Mouse (Mus musculus) lung, embryonic 16.5 days (tissue): ENCODE data around the gene Itga7. TPM values are rescaled to one million over a fixed set of nuclear protein-coding genes. Genes with fewer than 3 reads are reported as not detected.

Source experiments
- ATAC-seq: fragments of 200-750 bp; cut with Nextera tagmentation; 2 replicates; pipeline ENCODE4 v1.8.0; 2017; ENCODE audit warnings: low read depth, mild to moderate bottlenecking, moderate library complexity
- H3K27ac ChIP-seq: fragments of 300-500 bp; sonication (generic); 2 replicates; pipeline ENCODE4 v1.5.1; 2014; ENCODE audit warnings: mild to moderate bottlenecking, control low read depth, low read length
- H3K27me3 ChIP-seq: fragments of 300-500 bp; sonication (generic); 2 replicates; pipeline ENCODE4 v1.6.1; 2014; ENCODE audit warnings: low read depth, low read length, mixed read lengths; ENCODE audit not compliant: control insufficient read depth, insufficient read depth
- H3K36me3 ChIP-seq: fragments of 300-500 bp; sonication (generic); 2 replicates; pipeline ENCODE4 v1.6.1; 2014; ENCODE audit warnings: low read length; ENCODE audit not compliant: control insufficient read depth, insufficient read depth
- H3K4me1 ChIP-seq: fragments of 300-500 bp; sonication (generic); replicated peaks from 2 replicates; pipeline ENCODE4 v1.6.1; 2014; ENCODE audit warnings: low read length, mixed read lengths; ENCODE audit not compliant: control insufficient read depth, insufficient read depth
- H3K4me2 ChIP-seq: fragments of 300-500 bp; sonication (generic); 2 replicates; pipeline ENCODE4 v1.6.1; 2014; ENCODE audit warnings: low read depth, low read length, control low read depth
- H3K4me3 ChIP-seq: fragments of 300-500 bp; sonication (generic); 2 replicates; pipeline ENCODE4 v1.5.1; 2014; ENCODE audit warnings: mild to moderate bottlenecking, low read length, control low read depth
- H3K9ac ChIP-seq: fragments of 300-500 bp; sonication (generic); 2 replicates; pipeline ENCODE4 v1.6.1; 2014; ENCODE audit warnings: low read length, control low read depth
- H3K9me3 ChIP-seq: fragments of 300-500 bp; sonication (generic); 2 replicates; pipeline ENCODE4 v1.6.1; 2016; ENCODE audit warnings: low read length; ENCODE audit not compliant: control insufficient read depth
- WGBS: fragments of 180-500 bp; shearing (Covaris S2); extraction: QIAGEN DNeasy Blood & Tissue Kit; methylation state at CpG from one replicate; pipeline ENCODE4 v1.1.7; 2014; 5-methylcytosine and 5-hydroxymethylcytosine counted together
- polyA plus RNA-seq: library from polyadenylated mRNA; unstranded; fragments of >200 nt; fragmentation: Nextera tagmentation; extraction: Ambion mirVana; gene quantifications from 2 replicates; pipeline ENCODE4 v1.2.1, GENCODE M21; 2015

The Itga7 gene
- polyA plus RNA-seq, 1 experiment from 2014 or later: 8.5 TPM

DNA sequence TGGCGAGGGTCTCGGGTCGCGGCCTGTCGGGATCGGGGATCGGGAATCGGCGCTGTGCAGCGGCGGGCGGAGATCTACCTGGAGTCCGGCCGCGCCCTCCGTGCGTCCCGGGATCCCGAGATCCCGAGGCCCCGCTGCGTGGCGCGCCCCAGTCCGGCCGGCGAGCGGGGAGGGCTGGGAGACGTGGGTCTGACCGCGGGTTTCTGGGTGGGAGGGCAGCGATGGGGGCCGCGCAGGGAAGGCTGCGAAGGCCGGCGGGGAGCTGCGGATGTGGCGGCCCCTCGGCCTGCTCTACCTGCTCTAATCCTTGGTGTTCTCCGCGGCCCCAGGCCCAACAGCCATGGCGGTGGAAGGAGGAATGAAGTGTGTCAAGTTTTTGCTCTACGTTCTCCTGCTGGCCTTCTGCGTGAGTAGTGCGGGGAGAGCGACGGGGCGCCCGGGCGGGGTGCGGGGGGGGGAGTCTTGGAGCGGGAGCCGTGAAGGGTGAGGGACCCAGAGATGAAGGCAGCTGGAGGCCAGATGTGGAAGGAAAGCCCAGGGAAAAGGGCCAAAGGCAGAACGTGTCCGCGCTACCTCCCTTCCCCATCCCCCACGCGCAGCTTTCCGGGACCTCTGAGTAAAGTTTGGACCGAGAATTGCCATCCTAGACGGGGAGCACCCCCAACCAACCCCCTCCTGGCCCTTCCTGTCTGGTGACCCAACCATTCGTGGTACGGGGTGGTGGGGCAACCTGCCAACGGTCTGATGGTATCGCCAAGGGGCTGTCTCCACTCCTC lies 23.4 kb upstream of the Itga7 start:
- Histone ChIP-seq H3K27ac (peak overlapping the region; percentile 91), H3K4me3 (peak overlapping the region; percentile 91), H3K36me3 (peaks cover 10% of the 10 kb centered on the region), H3K4me1 (peaks cover 17% of the 10 kb centered on the region; the same call in 1 of the 2 replicates), H3K9me3 (no peaks in the 10 kb centered on the region), H3K9ac (peak overlapping the region; percentile 95), H3K4me2 (peak overlapping the region; percentile 84), H3K27me3 (no peaks in the 10 kb centered on the region)
- WGBS: 2% methylated on average over 49 of the region's 66 CpGs
- peak; percentile 49 for ATAC-seq

DNA sequence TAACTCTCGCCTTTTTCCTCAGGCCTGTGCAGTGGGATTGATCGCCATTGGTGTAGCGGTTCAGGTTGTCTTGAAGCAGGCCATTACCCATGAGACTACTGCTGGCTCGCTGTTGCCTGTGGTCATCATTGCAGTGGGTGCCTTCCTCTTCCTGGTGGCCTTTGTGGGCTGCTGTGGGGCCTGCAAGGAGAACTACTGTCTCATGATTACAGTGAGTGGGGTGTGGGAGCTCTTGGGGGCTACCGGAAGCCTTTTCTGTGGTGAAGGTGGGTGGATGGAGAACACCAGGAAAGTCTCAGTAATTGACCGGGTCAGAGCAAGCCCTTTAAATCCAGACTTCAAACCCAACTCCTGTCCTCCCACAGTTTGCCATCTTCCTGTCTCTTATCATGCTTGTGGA lies 22.2 kb upstream of the Itga7 start:
- H3K4me3 ChIP-seq: no peak overlapping the region; the same call in 1 of the 2 replicates
- 89% methylated on average over 6 of the region's 6 CpGs for WGBS

DNA sequence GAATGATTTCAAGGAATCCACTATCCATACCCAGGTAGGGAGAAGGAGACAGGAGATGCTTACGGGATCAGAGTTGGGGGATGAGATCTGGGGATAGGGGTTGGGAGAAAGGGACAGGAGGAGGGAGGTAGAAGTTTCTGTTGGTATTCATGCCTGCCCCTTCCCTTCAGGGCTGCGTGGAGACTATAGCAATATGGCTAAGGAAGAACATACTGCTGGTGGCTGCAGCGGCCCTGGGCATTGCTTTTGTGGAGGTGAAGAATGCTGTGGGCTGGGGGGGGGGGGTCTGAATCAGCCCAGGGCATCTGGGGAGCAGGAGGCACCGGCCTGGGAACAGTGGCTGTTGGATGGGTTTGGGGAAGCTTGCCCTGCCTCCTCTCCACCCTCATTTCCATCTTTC lies 21.4 kb upstream of the Itga7 start:
- WGBS: 77% methylated on average over 4 of the region's 4 CpGs
- ATAC-seq: no peak
- Histone ChIP-seq H3K9ac (no peak overlapping the region), H3K36me3 (peaks cover 11% of the 10 kb centered on the region), H3K27ac (no peak overlapping the region), H3K9me3 (no peaks in the 10 kb centered on the region), H3K4me2 (no peak overlapping the region), H3K27me3 (no peaks in the 10 kb centered on the region), H3K4me1 (peaks cover 17% of the 10 kb centered on the region; the same call in 1 of the 2 replicates), H3K4me3 (no peak overlapping the region)

More for the DNA sequence above, 22.2 kb upstream of the Itga7 start:
- Histone ChIP-seq H3K27ac (no peak overlapping the region), H3K36me3 (peaks cover 10% of the 10 kb centered on the region), H3K9ac (no peak overlapping the region; the same call in 1 of the 2 replicates), H3K4me1 (peaks cover 17% of the 10 kb centered on the region; the same call in 1 of the 2 replicates), H3K27me3 (no peaks in the 10 kb centered on the region), H3K4me2 (peak overlapping the region; percentile 84), H3K9me3 (no peaks in the 10 kb centered on the region)
- no peak for ATAC-seq

DNA sequence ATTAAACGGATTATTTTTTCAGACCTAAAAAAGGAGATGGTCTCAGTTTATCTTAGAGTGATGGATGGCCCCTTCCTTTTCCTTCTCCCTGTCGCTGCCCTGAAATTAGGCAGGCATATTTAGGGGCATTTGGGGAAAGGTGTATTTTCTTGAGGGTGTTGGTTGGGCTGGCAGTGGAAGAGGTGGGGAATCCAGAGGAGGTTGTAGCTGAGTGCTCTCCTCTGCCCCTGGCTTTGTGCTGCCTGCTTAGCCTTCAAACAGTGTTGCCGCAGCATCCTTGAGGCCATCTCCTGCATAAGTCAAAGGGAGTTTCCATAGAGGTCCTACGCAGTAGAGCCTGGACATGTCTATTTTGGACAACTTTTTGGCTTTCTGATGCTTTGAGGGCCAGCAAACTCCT lies 20.8 kb upstream of the Itga7 start:
- peaks cover 13% of the 10 kb centered on the region for H3K36me3 ChIP-seq
- 73% methylated on average over 4 of the region's 4 CpGs for WGBS
- H3K4me3 ChIP-seq: no peak overlapping the region
- no peak overlapping the region for H3K27ac ChIP-seq
- 0 out of 2 replicates have a peak overlapping the region, but pooled peaks have one; percentile 4 for H3K9ac ChIP-seq
- no peaks in the 10 kb centered on the region for H3K9me3 ChIP-seq
- ATAC-seq: no peak
- H3K27me3 ChIP-seq: no peaks in the 10 kb centered on the region
- H3K4me2 ChIP-seq: no peak overlapping the region
- H3K4me1 ChIP-seq: peaks cover 17% of the 10 kb centered on the region; the same call in 1 of the 2 replicates

DNA sequence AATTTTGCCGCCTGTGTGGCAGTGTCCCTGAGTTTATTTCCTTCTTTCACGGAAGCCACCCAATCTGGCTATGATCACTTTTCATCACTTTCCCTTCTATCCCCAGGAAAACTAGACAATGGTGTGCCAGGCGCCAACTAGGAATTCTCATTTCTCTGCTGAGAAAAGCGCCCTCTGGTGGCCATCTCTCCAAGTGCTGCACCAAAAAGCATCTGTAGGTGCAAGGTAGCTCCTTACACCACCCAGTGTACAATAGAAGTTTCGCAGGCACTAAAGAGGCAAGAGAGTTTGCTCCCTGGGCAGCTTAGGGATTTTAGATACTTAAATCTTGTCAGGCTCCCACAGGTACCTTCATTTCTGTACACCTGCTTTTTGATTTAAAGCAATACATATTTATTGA lies 20.4 kb upstream of the Itga7 start:
- WGBS: 7% methylated on average over 5 of the region's 5 CpGs
- H3K27ac ChIP-seq: no peak overlapping the region
- no peaks in the 10 kb centered on the region for H3K27me3 ChIP-seq
- no peak overlapping the region for H3K4me3 ChIP-seq
- no peaks in the 10 kb centered on the region for H3K9me3 ChIP-seq
- no peak for ATAC-seq
- no peak overlapping the region for H3K9ac ChIP-seq
- peaks cover 13% of the 10 kb centered on the region for H3K36me3 ChIP-seq
- H3K4me2 ChIP-seq: no peak overlapping the region
- H3K4me1 ChIP-seq: peaks cover 17% of the 10 kb centered on the region; the same call in 1 of the 2 replicates

DNA sequence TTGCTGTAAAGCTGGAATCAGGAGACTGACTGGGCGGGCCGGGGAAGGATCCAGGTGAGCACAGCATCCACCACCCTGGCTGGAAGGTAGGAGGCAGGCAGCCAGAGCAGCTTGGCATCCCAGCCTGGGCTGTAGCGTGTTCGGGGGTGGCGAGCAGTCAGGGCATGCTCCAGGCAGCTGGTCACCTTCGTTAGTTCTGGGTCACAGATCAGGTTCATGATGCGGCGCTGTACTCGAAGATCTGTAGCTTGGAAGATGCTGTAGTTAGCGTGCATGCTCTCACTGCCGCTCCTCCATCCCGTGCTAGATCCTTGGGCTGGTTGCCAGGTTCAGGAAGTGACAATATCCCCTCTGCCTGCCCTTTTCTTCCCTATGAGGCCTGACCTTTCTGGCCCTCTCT lies 19.9 kb upstream of the Itga7 start:
- no peak for ATAC-seq
- H3K4me1 ChIP-seq: peaks cover 17% of the 10 kb centered on the region; the same call in 1 of the 2 replicates
- H3K4me3 ChIP-seq: no peak overlapping the region
- WGBS: 81% methylated on average over 12 of the region's 12 CpGs
- H3K4me2 ChIP-seq: no peak overlapping the region
- H3K9ac ChIP-seq: no peak overlapping the region
- peaks cover 13% of the 10 kb centered on the region for H3K36me3 ChIP-seq
- no peak overlapping the region for H3K27ac ChIP-seq
- H3K9me3 ChIP-seq: no peaks in the 10 kb centered on the region
- H3K27me3 ChIP-seq: no peaks in the 10 kb centered on the region

DNA sequence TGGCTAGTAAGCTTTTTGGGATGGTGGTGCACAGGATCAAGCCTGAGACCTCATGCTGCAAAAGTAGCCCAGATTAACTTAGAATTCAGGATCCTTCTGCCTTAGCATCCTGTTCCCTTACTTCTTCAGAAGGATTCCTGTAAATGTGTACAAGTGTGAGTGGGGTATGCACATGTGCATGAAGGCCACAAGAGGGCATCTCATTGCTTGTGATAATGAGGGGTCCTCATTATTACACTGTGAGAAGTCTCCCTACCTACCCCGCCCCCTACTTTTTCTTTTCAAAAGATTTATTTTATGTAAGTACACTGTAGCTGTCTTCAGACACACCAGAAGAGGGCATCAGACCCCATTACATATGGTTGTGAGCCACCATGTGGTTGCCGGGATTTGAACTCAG lies 18.1 kb upstream of the Itga7 start:
- WGBS: 89% methylated on average over 2 of the region's 2 CpGs
- Histone ChIP-seq H3K4me1 (peaks cover 10% of the 10 kb centered on the region), H3K36me3 (peaks cover 13% of the 10 kb centered on the region), H3K27ac (no peak overlapping the region), H3K27me3 (no peaks in the 10 kb centered on the region), H3K4me3 (no peak overlapping the region), H3K9me3 (no peaks in the 10 kb centered on the region), H3K9ac (no peak overlapping the region), H3K4me2 (no peak overlapping the region)
- ATAC-seq: no peak

DNA sequence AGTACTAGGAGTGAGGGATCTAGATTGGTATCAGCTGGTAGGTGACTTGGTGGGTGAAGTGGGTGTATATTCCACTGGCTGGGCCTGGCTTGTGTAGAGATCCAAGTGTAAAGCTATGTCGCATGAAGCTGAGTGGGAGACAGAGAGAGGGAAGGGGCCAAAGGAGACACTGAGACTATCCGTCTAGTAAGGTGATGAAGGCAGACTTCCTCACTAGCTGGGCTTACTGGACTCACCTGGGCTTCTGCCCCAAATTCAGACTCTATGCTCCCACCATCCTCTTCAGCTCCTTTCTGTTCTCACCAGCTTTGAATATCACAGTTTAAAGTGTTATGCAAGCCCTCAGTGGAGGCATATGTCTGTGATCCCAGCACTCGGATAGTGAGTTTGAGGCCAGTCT lies 17.0 kb upstream of the Itga7 start:
- H3K27ac ChIP-seq: no peak overlapping the region
- no peak overlapping the region for H3K4me3 ChIP-seq
- H3K4me2 ChIP-seq: no peak overlapping the region
- no peak for ATAC-seq
- no peaks in the 10 kb centered on the region for H3K27me3 ChIP-seq
- WGBS: 80% methylated on average over 3 of the region's 3 CpGs
- no peak overlapping the region for H3K9ac ChIP-seq
- peaks cover 10% of the 10 kb centered on the region for H3K36me3 ChIP-seq
- peaks cover 11% of the 10 kb centered on the region for H3K4me1 ChIP-seq
- no peaks in the 10 kb centered on the region for H3K9me3 ChIP-seq

DNA sequence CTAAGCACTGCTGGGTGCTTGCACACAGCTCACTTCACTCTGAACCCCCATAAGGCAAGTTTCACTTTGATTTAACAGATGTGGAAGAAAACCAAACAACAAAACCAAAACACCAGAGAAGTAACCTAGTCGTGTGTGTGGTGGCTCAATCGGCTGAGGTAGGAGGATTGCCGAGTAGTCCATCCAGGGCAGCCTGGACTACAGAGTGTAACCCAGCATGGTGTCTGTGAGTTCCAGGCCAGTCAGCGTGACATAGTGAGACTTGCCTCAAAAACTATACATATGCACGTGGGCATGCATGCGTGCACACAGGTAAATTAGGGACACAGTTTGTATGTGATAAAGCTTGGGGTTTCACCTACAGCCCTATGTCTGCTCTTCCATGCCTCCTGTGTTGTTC lies 16.2 kb upstream of the Itga7 start:
- peaks cover 9% of the 10 kb centered on the region for H3K36me3 ChIP-seq
- no peak overlapping the region for H3K4me3 ChIP-seq
- ATAC-seq: no peak
- no peak overlapping the region for H3K4me2 ChIP-seq
- no peaks in the 10 kb centered on the region for H3K9me3 ChIP-seq
- H3K9ac ChIP-seq: no peak overlapping the region
- no peak overlapping the region for H3K27ac ChIP-seq
- WGBS: 86% methylated on average over 6 of the region's 6 CpGs
- H3K4me1 ChIP-seq: peaks cover 18% of the 10 kb centered on the region
- H3K27me3 ChIP-seq: no peaks in the 10 kb centered on the region
